Mouse (Mus musculus): Measurements from ENCODE around the gene Six2.
A peak's percentile ranks its signal among the peaks of the same experiment; 100 is the strongest.

Six2 gene

DNA sequence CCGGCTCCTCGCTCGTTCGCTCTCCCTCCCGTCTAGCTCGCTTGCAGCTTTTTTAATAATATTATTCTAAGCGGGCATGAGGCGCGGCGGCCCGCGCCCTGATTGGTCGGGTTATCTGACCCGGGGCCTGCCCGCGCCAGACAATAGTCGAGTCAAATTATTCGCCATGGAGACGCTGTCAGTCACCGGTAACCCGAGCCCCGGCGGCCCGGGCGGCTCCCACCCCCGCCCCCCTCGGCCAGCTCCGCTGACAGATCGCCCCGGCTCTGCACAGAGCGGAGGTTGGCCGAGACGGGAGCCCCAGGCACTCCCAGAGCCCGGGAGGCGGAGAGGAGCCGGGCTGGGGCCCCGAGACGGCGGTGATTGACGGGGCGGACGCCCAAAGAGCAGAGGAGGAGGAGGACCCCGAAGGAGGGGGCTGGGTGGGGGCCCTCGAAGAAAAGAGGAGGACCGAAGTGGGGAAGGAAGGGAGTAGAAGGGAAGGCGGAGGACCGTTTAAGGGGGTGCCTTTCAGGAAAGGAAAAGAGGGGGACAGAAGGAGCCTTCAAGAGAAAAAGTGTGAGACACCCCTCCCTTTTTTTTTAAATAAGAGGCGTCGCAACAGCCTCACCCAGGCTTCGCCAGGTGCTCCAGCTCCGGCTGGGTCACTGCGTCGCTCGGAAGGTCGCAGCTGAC is at the start of gene Six2:
Gene Six2 (minus strand): TSS at position 39 of the 675 bp plus-strand sequence.
- no peak for DNase-seq

DNA sequence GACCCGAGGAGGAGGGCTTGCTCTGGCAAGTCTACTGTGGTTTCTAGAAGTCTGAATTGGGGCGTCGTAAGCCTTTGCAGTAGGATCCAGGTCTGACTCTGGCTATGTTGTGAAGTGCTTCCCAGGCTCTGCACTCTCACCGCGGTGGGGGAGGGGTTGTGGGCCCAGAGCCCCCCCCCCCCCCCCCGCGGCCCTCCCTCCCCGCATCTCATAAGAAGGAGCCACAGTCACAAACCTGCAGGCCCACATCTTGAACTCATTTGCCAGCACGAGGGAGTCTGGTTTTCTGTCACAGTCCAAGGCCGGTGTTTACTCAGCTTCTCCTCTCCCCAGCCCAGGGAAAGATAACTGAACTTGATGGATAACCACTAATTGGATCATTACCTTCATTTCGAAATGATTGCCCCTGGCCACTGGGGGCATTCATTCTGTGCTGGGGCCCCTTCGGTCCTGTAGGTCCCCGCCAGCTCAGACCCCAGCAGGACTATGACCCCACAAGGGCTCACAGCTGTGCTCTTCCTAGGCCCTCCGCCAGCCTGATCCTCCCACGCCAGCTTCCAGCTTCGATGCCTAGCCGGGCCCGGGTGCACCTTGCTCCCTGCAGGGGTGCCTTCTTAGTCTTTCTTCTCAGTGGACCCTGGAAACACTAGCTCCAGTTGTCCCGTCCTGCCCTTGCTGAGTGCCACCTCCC is 49.2 kb upstream of the Six2 start:
- no peak for DNase-seq

DNA sequence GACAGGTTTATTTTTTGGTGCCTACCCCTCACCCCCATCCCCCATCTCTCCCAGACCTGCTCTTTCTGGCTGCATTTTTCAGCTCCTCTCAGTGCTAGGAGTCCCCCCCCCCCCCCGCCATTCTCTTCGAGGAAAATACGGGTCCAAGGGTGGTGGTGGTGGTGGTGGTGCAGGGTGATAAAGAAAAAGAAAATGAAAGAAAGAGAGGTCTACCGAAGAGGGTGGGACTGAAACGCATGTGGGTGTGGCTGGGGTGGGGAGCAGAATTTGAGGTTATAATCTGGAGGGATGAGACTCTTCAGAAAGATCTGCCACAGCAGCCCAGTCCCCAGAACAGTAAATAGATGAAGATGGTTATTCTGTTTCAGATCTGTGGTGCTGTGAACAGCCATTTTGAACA is 43.3 kb upstream of the Six2 start:
- no peak for DNase-seq

- no peak for DNase-seq
Measured at GRCm38 (mm10) chr17:85730231-85731015, 42.3 kb upstream of the Six2 start.

DNA sequence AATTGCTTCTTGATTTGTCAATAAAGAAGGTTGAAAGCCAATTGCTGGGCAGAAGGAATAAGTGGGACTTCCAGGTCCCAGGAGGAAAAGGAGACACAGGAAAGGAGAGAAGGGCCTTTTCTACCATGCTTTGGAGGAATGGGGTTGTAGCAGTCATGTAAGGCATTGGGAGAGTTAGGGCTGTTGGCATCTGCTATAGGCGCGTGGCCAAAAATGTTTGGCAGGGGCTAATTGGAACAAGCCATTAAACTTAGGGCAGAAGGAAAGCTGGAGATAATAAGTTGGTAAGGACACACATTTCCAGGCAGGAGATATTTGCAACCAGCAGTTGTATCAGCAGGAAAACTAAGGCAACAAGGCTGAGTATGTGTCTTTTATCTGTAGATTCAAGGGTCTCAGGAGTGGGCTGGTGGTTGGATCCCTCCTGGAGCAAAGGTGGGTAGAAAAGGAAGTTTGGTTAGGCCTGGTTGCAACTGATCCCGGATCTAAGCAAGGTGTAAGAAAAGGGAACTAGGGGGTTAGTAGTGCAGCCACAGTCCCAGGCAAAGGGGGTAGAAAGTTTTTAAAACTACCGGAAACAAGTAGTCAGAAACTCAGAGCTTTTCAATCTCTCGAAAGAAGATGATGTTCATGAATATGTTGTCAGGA is 40.1 kb upstream of the Six2 start:
- DNase-seq = peak; percentile 47

DNA sequence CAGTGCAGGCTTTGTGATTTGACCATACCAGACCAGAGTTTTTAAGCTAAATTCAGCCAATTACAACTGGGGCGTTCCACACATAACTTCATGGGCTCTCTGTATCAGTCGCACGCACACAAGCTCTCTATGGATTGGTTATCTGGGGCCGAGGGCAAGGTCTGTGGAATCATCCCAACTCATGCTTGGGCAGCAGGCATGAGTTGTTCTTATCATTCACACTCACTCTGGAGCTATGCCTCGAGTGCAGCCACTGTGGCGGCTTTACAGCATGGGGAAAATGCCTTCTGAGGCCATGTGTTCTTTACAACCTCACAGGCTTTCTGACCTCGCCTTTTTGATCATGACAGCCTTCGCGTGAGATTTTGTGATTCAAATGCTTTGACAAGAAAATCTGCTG is 37.9 kb upstream of the Six2 start:
- DNase-seq = no peak

DNA sequence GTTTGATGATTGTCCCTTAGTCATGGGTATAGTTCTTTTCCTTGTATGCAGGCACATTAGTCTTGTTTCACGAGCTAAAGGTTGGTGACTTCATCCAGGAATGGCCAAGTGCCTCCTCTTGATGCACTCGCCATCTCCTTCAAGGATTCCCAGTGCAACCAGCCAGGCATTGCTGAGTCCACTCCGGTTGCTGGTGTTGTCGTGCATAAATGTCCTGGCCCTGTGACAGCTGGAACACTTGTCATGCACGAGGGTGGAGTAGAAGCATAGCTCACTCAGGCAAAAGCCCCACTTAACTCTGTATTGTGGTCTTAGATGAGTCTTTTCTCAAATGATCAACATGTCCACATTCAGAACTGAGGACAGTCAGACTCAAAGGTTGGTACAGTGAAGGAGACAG is 35.1 kb upstream of the Six2 start:
- DNase-seq = no peak

- no peak for DNase-seq
Measured at GRCm38 (mm10) chr17:85717266-85717665, 29.2 kb upstream of the Six2 start.

- DNase-seq = no peak
Measured at GRCm38 (mm10) chr17:85715784-85716183, 27.7 kb upstream of the Six2 start.

DNA sequence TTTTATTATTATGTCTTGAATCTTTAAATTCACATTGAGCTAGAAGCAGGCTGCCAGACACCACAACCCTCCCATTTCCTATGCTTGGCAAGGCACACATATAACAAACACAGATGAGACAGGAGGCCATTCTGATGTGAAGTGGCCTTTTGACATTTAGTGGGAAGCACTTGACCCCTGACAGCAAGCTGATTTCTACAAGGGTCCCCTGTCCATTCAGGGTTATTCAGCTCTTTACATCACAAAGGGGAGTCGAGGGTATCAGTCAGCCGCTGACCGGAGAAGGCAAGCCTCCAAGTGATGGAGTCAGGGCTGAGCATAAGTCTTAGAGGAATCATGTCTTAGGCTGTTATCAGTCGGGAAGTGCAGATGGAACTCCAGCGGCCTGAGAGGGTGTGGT is 26.3 kb upstream of the Six2 start:
- no peak for DNase-seq

DNA sequence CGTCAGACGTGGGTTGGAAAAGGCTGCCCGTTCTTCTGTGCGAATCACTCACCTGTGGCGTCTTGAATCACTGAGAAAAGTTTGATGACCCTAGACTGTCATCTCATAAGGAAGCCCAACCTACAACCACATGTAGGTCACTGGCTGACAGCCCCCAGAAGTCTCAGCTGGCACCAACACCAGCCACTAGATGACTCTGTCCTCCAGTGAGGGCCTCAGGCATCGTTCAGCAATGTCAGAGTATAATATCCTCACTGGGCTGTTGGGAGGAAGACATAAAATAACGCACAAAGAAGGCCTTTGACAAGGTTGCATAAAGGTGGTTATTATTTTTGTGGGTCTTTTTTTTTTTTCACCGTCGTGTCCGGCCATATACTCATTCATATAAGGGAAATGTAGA is 24.8 kb upstream of the Six2 start:
- no peak for DNase-seq

DNA sequence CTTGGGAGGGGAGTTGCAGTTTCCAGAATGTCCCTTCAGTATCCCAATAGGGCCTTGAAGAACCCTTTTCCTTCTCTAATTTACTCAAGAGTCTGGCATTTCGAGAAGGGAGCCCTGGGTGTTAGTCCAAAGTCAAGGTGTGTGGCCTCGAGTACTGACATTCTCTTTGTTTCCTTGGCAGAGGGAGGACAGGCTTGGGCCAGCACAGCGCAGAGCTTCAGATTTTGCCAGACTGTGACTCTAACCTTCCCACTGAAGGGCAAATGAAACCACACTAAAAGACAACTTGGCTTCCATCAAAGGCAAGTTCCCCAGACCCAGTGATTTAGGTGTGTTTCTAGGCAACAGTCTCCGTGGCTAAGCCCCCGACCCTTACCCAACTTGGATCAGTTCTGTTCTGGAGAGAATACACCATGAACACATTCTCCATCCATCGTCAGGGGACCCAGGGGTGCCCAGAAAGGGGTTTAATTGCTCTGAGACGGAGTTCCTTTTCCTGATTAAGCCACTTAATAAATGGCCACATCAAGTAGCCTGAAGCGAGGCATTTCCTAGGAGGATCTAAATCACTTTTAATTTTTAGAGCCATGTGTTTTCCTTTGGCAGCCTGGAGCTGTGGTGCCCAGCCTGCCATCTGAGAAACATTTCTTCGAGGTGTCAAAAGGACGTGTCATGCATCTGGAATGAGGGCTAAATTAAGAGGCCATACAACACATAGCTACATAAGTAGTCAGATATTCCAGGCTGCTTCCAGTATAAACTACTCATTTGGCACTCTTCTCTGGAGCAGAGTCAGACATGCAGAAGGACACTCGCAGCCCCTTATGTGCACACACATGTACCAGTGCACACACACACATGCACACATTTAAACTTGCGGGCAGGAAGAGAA is 16.5 kb upstream of the Six2 start:
- DNase-seq = no peak

DNA sequence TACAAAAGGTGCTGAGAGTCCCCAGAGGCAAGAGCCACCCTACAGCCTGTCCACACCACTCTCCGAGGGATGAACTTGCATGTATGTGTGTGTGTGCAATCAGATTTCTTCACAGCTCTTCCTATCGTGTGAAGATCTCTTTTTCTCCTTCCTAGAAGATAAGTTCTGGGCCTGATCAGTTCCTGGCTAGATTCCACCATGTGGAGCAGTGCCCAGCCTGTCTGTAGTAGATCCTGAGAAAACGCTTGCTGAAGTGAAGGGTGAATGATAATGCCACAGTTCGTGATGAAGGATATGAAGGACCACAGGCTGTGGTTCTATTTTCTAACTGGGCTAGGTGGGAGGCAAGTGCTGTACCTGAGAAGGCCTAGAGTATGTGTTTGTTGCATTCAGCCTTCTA is 12.0 kb upstream of the Six2 start:
- DNase-seq = peak; percentile 59

DNA sequence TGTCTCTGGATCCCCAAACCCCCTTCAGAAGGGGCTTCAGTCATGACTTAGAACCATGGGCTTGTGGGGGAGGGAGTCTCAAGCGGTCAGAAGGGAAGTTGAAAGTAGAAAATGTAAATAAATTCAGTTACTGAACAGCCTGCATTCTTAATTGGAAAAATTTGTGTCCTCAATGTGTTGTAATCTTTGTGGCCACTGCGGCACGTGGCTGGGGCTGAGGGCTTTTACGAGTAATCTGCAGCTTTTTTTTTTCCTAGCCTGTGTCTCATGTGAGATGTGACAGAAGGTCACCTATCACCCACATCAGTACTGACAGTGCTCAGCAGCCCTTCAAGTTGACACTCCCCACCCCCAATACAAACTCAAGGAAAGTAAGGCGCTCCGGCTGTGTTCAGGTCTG is 10.6 kb upstream of the Six2 start:
- DNase-seq = no peak

DNA sequence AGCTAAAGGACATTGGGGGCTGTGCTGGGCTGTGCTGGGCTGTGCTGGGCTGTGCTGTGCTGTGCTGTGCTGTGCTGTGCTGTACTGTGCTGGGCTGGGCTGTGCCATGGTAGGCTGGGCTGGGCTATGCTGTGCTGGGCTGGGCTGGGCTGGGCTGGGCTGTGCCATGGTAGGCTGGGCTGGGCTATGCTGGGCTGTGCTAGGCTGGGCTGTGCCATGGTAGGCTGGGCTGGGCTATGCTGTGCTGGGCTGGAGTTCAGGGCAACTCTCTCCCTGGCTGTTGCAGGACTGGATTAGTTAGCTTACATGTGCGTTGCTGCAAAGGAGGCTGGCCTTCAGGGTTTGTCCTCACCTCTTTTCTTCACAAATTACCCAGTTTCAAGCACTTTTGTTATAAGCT is 9.9 kb upstream of the Six2 start:
- no peak for DNase-seq

GRCm38 (mm10) chr17:85694499-85694898 is 6.4 kb upstream of the Six2 start:
- DNase-seq = no peak

GRCm38 (mm10) chr17:85693101-85693500 is 5.0 kb upstream of the Six2 start:
- no peak for DNase-seq

- no peak for DNase-seq
Measured at GRCm38 (mm10) chr17:85692594-85692993, 4.5 kb upstream of the Six2 start.

GRCm38 (mm10) chr17:85691701-85692536 is 3.8 kb upstream of the Six2 start:
- no peak for DNase-seq

DNA sequence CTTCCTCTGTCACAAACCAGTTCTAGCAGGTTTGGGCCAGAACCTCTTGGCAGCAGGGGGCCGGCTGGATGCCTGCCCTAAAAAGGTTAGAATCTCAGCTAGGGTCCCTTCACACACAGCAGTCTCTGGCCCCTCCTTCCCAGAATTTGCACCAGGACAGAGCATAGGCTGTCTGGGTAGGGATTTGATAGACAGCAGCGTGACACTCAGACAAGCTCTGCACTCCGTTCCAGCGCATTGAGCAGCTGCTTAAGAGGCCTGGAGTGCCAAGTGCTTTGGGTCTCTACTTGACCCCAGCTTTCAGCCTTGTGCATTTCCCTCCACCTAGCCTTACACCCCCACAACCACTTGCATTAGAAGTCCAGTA is 2.9 kb upstream of the Six2 start:
- no peak for DNase-seq

- no peak for DNase-seq
Measured at GRCm38 (mm10) chr17:85690323-85690968, 2.4 kb upstream of the Six2 start.

All from right cerebral cortex, postnatal 4 days (tissue).